Mouse (Mus musculus) erythroblast, adult 5-6 weeks (primary cell): ENCODE measurements around the gene Ivns1abp. TPM values are rescaled to one million over a fixed set of nuclear protein-coding genes. Genes with fewer than 3 reads are reported as not detected.
"Not testable (repeated sequence)": the region's sequence is repeated elsewhere in the genome, so short reads cannot be mapped to it uniquely, and the experiment has no call there.

Experiments used
- ATAC-seq: replicated peaks from 2 replicates; pipeline ENCODE4 v1.8.0; 2016; ENCODE audit warnings: moderate number of reproducible peaks, mild to moderate bottlenecking, moderate TSS enrichment, inconsistent platforms; ENCODE audit not compliant: poor library complexity, low FRiP score, severe bottlenecking
- total RNA-seq, 2 experiments: library from RNA; stranded (forward) in 1 of 2; stranded (reverse) in 1 of 2; fragments of 150-400 nt in 1 of 2; fragments of 200-764, 138-1000 nt in 1 of 2; gene quantifications; 2 replicates each; pipeline versions ENCODE4 v1.2.3 to v1.2.4; 2015 to 2017; ENCODE audit warnings: low replicate concordance in 2 of 2

Ivns1abp gene
- total RNA-seq (2015; ENCODE audit: low replicate concordance) (44.1 and 48.8 TPM in 2 replicates), total RNA-seq (2017; ENCODE audit: low replicate concordance) (49.8 and 58.1 TPM in 2 replicates)

GRCm38 (mm10) chr1:151344283-151345108 is at the start of gene Ivns1abp:
Gene Ivns1abp, plus strand, starts transcription at chr1:151344477.
- peak; percentile 87 for ATAC-seq

- ATAC-seq, result no peak
Observed at GRCm38 (mm10) chr1:151295486-151295885, 48.8 kb upstream of the Ivns1abp start.

- ATAC-seq, result no peak
Observed at GRCm38 (mm10) chr1:151296621-151297020, 47.7 kb upstream of the Ivns1abp start.

- no peak for ATAC-seq
Observed at GRCm38 (mm10) chr1:151297025-151297424, 47.3 kb upstream of the Ivns1abp start.

GRCm38 (mm10) chr1:151297596-151297995 is 46.7 kb upstream of the Ivns1abp start:
- ATAC-seq, result no peak

- ATAC-seq, result no peak
Observed at GRCm38 (mm10) chr1:151301456-151301855, 42.8 kb upstream of the Ivns1abp start.

GRCm38 (mm10) chr1:151301904-151302303 is 42.4 kb upstream of the Ivns1abp start:
- no peak for ATAC-seq

GRCm38 (mm10) chr1:151303265-151303664 is 41.0 kb upstream of the Ivns1abp start:
- no peak for ATAC-seq

- not testable (repeated sequence) for ATAC-seq
Observed at GRCm38 (mm10) chr1:151305001-151305400, 39.3 kb upstream of the Ivns1abp start.

GRCm38 (mm10) chr1:151307059-151307458 is 37.2 kb upstream of the Ivns1abp start:
- ATAC-seq, result no peak

- ATAC-seq, result no peak
Observed at GRCm38 (mm10) chr1:151307821-151308220, 36.5 kb upstream of the Ivns1abp start.

- no peak for ATAC-seq
Observed at GRCm38 (mm10) chr1:151308508-151308907, 35.8 kb upstream of the Ivns1abp start.

- ATAC-seq, result no peak
Observed at GRCm38 (mm10) chr1:151310511-151310910, 33.8 kb upstream of the Ivns1abp start.

- ATAC-seq, result no peak
Observed at GRCm38 (mm10) chr1:151311379-151311778, 32.9 kb upstream of the Ivns1abp start.

- ATAC-seq, result no peak
Observed at GRCm38 (mm10) chr1:151319267-151319666, 25.0 kb upstream of the Ivns1abp start.

- ATAC-seq, result no peak
Observed at GRCm38 (mm10) chr1:151320408-151320807, 23.9 kb upstream of the Ivns1abp start.

GRCm38 (mm10) chr1:151325328-151325727 is 18.9 kb upstream of the Ivns1abp start:
- ATAC-seq, result no peak

- no peak for ATAC-seq
Observed at GRCm38 (mm10) chr1:151328341-151329097, 15.8 kb upstream of the Ivns1abp start.

- ATAC-seq, result no peak
Observed at GRCm38 (mm10) chr1:151329601-151330000, 14.7 kb upstream of the Ivns1abp start.

- ATAC-seq, result no peak
Observed at GRCm38 (mm10) chr1:151332819-151333218, 11.5 kb upstream of the Ivns1abp start.

GRCm38 (mm10) chr1:151338234-151338633 is 6.0 kb upstream of the Ivns1abp start:
- no peak for ATAC-seq
